Mouse (Mus musculus): ENCODE measurements around the gene Gss.

GRCm38 (mm10) chr2:155517455-155518423, 74.9 kb downstream of the Gss start, which contains the start of the genes Acss2 and Ggt7:
- TF ChIP-seq GATA1 (IDR thresholded peaks at IDR 0.05; ENCODE audit: borderline replicate concordance, low read length), result no peak
- no peak for TF ChIP-seq FLI1 (IDR thresholded peaks at IDR 0.05; ENCODE audit: low read length)
